Mouse (Mus musculus) T-helper 17 cell (primary cell): ENCODE results near the gene Phox2b.

Source experiments
- in situ Hi-C, 2 experiments: fragments of 300-600 bp; cut with MboI, MseI; formaldehyde crosslinking; loops; 1 replicate in 1 of 2; 2 replicates in 1 of 2; pipeline ENCODE4 v1.15.1; 2025; ENCODE audit warnings: high pct_unique_total_duplicates in 2 of 2

The Phox2b gene

GRCm38 (mm10) chr5:67098733-67099323 is at the start of gene Phox2b:
Phox2b (minus strand) TSS chr5:67099301.
- in situ Hi-C loops: no loop called here

- in situ Hi-C loops: no loop called here
Measured at GRCm38 (mm10) chr5:67142622-67143021, 43.5 kb upstream of the Phox2b start.

GRCm38 (mm10) chr5:67139052-67140015 is 40.2 kb upstream of the Phox2b start:
- in situ Hi-C loops: no loop called here

GRCm38 (mm10) chr5:67138643-67139042 is 39.5 kb upstream of the Phox2b start:
- in situ Hi-C loops: no loop called here

- in situ Hi-C loops: no loop called here
Measured at GRCm38 (mm10) chr5:67134698-67135097, 35.6 kb upstream of the Phox2b start.

GRCm38 (mm10) chr5:67131671-67132070 is 32.6 kb upstream of the Phox2b start:
- in situ Hi-C loops: no loop called here

GRCm38 (mm10) chr5:67106261-67106660 is 7.2 kb upstream of the Phox2b start:
- in situ Hi-C loops: no loop called here

- in situ Hi-C loops: no loop called here
Measured at GRCm38 (mm10) chr5:67103016-67103415, 3.9 kb upstream of the Phox2b start.

GRCm38 (mm10) chr5:67101793-67102600 is 2.9 kb upstream of the Phox2b start:
- in situ Hi-C loops: no loop called here

GRCm38 (mm10) chr5:67101395-67101760 is 2.3 kb upstream of the Phox2b start:
- in situ Hi-C loops: no loop called here

- in situ Hi-C loops: no loop called here
Measured at GRCm38 (mm10) chr5:67100564-67101394, 1.7 kb upstream of the Phox2b start.

- in situ Hi-C loops: no loop called here
Measured at GRCm38 (mm10) chr5:67099393-67100271, 531 bp upstream of the Phox2b start.

GRCm38 (mm10) chr5:67098051-67098732 is 909 bp downstream of the Phox2b start:
- in situ Hi-C loops: no loop called here

- in situ Hi-C loops: no loop called here
Measured at GRCm38 (mm10) chr5:67097106-67098050, 1.7 kb downstream of the Phox2b start.

GRCm38 (mm10) chr5:67096378-67096771 is 2.7 kb downstream of the Phox2b start:
- in situ Hi-C loops: no loop called here

- in situ Hi-C loops: no loop called here
Measured at GRCm38 (mm10) chr5:67095651-67096377, 3.3 kb downstream of the Phox2b start.

GRCm38 (mm10) chr5:67095153-67095552 is 3.9 kb downstream of the Phox2b start:
- in situ Hi-C loops: no loop called here

GRCm38 (mm10) chr5:67093991-67094390 is 5.1 kb downstream of the Phox2b start:
- in situ Hi-C loops: no loop called here
